Mouse (Mus musculus): Measurements from ENCODE around the gene Hoxd8.

The Hoxd8 gene

GRCm38 (mm10) chr2:74691995-74692807, 12.2 kb upstream of the Hoxd8 start:
- in situ Hi-C loops (cut with MboI; ENCODE audit: low pct_unique_long_range_greater_than_20kb in 1 of 2, low sequenced_read_pairs in 2 of 2, unreplicated experiment in 1 of 2) = loop anchor here (10.0 to 25.0 kb wide), 3 partner anchors 273 to 895 kb away; no protein-coding TSS in a partner anchor

- in situ Hi-C loops (cut with MboI; ENCODE audit: low pct_unique_long_range_greater_than_20kb in 1 of 2, low sequenced_read_pairs in 2 of 2, unreplicated experiment in 1 of 2) = loop anchor here (10.0 to 25.0 kb wide), 3 partner anchors 272 to 894 kb away; no protein-coding TSS in a partner anchor
Observed at GRCm38 (mm10) chr2:74692808-74693431, 11.5 kb upstream of the Hoxd8 start.

GRCm38 (mm10) chr2:74693432-74693827, 11.0 kb upstream of the Hoxd8 start:
- in situ Hi-C loops (cut with MboI; ENCODE audit: low pct_unique_long_range_greater_than_20kb in 1 of 2, low sequenced_read_pairs in 2 of 2, unreplicated experiment in 1 of 2) = loop anchor here (10.0 to 25.0 kb wide), 3 partner anchors 271 to 894 kb away; no protein-coding TSS in a partner anchor

- in situ Hi-C loops (cut with MboI; ENCODE audit: low pct_unique_long_range_greater_than_20kb in 1 of 2, low sequenced_read_pairs in 2 of 2, unreplicated experiment in 1 of 2) = loop anchor here (10.0 to 25.0 kb wide), 3 partner anchors 271 to 893 kb away; no protein-coding TSS in a partner anchor
Observed at GRCm38 (mm10) chr2:74694066-74694465, 10.3 kb upstream of the Hoxd8 start.

GRCm38 (mm10) chr2:74695383-74695782, 9.0 kb upstream of the Hoxd8 start:
- in situ Hi-C loops (cut with MboI; ENCODE audit: low pct_unique_long_range_greater_than_20kb in 1 of 2, low sequenced_read_pairs in 2 of 2, unreplicated experiment in 1 of 2) = loop anchor here (10.0 to 25.0 kb wide), 3 partner anchors 269 to 892 kb away; no protein-coding TSS in a partner anchor

- in situ Hi-C loops (cut with MboI; ENCODE audit: low pct_unique_long_range_greater_than_20kb in 1 of 2, low sequenced_read_pairs in 2 of 2, unreplicated experiment in 1 of 2) = loop anchor here (10.0 to 25.0 kb wide), 3 partner anchors 269 to 891 kb away; no protein-coding TSS in a partner anchor
Observed at GRCm38 (mm10) chr2:74695813-74696430, 8.5 kb upstream of the Hoxd8 start.

- in situ Hi-C loops (cut with MboI; ENCODE audit: low pct_unique_long_range_greater_than_20kb in 1 of 2, low sequenced_read_pairs in 2 of 2, unreplicated experiment in 1 of 2) = loop anchor here (10.0 to 25.0 kb wide), 3 partner anchors 268 to 891 kb away; no protein-coding TSS in a partner anchor
Observed at GRCm38 (mm10) chr2:74696442-74697335, 7.7 kb upstream of the Hoxd8 start.

GRCm38 (mm10) chr2:74697567-74698121, 6.8 kb upstream of the Hoxd8 start, which contains the start of gene Hoxd9:
Gene Hoxd9, plus strand, starts transcription at chr2:74697727.
- in situ Hi-C loops (cut with MboI; ENCODE audit: low pct_unique_long_range_greater_than_20kb in 1 of 2, low sequenced_read_pairs in 2 of 2, unreplicated experiment in 1 of 2) = loop anchor here (10.0 to 25.0 kb wide), 3 partner anchors 267 to 890 kb away; no protein-coding TSS in a partner anchor

- in situ Hi-C loops (cut with MboI; ENCODE audit: low pct_unique_long_range_greater_than_20kb in 1 of 2, low sequenced_read_pairs in 2 of 2, unreplicated experiment in 1 of 2) = loop anchor here (10.0 to 25.0 kb wide), 3 partner anchors 266 to 889 kb away; no protein-coding TSS in a partner anchor
Observed at GRCm38 (mm10) chr2:74698201-74699052, 6.0 kb upstream of the Hoxd8 start.

GRCm38 (mm10) chr2:74699053-74699430, 5.4 kb upstream of the Hoxd8 start:
- in situ Hi-C loops (cut with MboI; ENCODE audit: low pct_unique_long_range_greater_than_20kb in 1 of 2, low sequenced_read_pairs in 2 of 2, unreplicated experiment in 1 of 2) = loop anchor here (10.0 to 25.0 kb wide), 3 partner anchors 266 to 888 kb away; no protein-coding TSS in a partner anchor

GRCm38 (mm10) chr2:74699664-74700545, 4.5 kb upstream of the Hoxd8 start:
- in situ Hi-C loops (cut with MboI; ENCODE audit: low pct_unique_long_range_greater_than_20kb in 1 of 2, low sequenced_read_pairs in 2 of 2, unreplicated experiment in 1 of 2) = loop anchor here (5.0 to 25.0 kb wide), 4 partner anchors 37 to 887 kb away; no protein-coding TSS in a partner anchor

GRCm38 (mm10) chr2:74700546-74701112, 3.8 kb upstream of the Hoxd8 start:
- in situ Hi-C loops (cut with MboI; ENCODE audit: low pct_unique_long_range_greater_than_20kb in 1 of 2, low sequenced_read_pairs in 2 of 2, unreplicated experiment in 1 of 2) = loop anchor here in 1 of 2 experiments (5.0 kb wide), 1 partner anchor 37 kb away; no protein-coding TSS in a partner anchor

- in situ Hi-C loops (cut with MboI; ENCODE audit: low pct_unique_long_range_greater_than_20kb in 1 of 2, low sequenced_read_pairs in 2 of 2, unreplicated experiment in 1 of 2) = loop anchor here in 1 of 2 experiments (5.0 kb wide), 1 partner anchor 35 kb away; no protein-coding TSS in a partner anchor
Observed at GRCm38 (mm10) chr2:74701949-74702819, 2.2 kb upstream of the Hoxd8 start.

GRCm38 (mm10) chr2:74702820-74703219, 1.6 kb upstream of the Hoxd8 start:
- in situ Hi-C loops (cut with MboI; ENCODE audit: low pct_unique_long_range_greater_than_20kb in 1 of 2, low sequenced_read_pairs in 2 of 2, unreplicated experiment in 1 of 2) = loop anchor here in 1 of 2 experiments (5.0 kb wide), 1 partner anchor 34 kb away; no protein-coding TSS in a partner anchor
